Mouse (Mus musculus) inflammation-experienced regulatory T-cells (primary cell): ENCODE results near the gene 2310057M21Rik. TPM values are rescaled to one million over a fixed set of nuclear protein-coding genes. Genes with fewer than 3 reads are reported as not detected.

Experiments used
- polyA plus RNA-seq, 2 experiments: library from polyadenylated mRNA; unstranded; fragments of 100-300 nt; shearing (Covaris generic); gene quantifications; one replicate each; pipeline ENCODE4 v1.2.1; 2017

Gene 2310057M21Rik
- 10 to 100 TPM; 24.2 to 24.7 TPM for polyA plus RNA-seq

GRCm38 (mm10) chr7:131362615-131363300 lies at the start of gene 2310057M21Rik:
TSS of gene 2310057M21Rik (minus strand) at chr7:131362759.

DNA sequence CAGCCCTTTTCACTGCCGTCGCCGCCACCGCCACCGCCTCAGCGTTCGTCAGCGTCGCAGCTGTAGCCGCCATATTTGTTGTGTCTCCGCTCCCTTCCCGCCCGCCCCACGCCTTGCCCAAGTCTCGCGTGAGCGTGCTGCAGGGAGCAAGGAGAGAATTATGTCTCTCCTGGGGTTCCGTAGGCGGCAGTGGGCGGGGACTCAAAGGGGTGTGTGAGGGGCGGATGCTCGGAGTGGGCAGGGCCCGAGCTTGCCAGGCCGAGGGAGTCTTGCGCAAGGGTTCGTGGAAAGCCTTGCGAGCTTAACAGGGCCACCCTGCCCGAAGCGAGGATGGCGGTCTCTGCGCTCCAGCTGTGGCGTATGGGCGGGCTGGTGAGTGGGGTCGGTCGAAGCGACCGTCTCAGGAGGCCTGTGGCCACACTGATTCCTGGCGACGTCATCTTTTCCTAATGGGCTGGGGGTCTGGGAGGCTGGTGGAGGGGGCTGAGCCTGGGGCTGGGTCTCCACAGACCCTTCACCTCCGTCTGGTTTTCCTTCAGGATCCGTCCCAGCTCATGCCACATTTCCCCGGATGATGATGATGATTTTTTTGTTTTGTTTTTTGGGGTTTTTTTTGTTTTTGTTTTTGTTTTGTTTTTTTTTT lies 48.0 kb upstream of the 2310057M21Rik start, which contains the start of the genes Ikzf5 and Acadsb:
Gene Ikzf5, minus strand, starts transcription at position 106 of the 643 bp plus-strand sequence.
Gene Acadsb, plus strand, starts transcription at position 186 of the 643 bp plus-strand sequence.

GRCm38 (mm10) chr7:131370648-131371469 lies 8.3 kb upstream of the 2310057M21Rik start, which contains the start of gene Pstk:
TSS of gene Pstk (plus strand) at chr7:131371141.

GRCm38 (mm10) chr7:131333564-131333963 lies 29.0 kb downstream of the 2310057M21Rik start, which contains the start of gene Fam24a:
TSS of gene Fam24a (plus strand) at chr7:131333864.

DNA sequence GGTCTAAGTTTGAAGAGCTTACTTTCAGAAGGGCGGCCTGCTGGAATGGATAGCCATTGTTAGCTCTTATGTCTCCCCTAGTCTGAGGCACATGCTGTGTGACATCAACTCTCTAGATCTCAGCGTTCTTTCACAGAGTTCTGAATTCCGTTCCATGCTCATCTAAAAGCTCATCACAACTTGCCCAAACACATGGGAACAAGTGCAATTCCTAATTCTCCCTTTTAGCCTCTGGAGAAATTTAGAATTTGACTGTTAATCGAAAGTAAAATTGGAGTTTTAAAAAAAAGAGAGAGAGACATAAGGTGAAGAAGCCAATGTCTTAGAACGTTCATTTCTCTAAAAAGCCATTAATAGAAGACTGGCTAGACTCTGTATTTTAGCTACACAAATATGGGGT lies 33.1 kb downstream of the 2310057M21Rik start, which contains the start of gene Fam24b:
Gene Fam24b, minus strand, starts transcription at position 101 of the 400 bp plus-strand sequence.

GRCm38 (mm10) chr7:131322192-131322591 lies 40.4 kb downstream of the 2310057M21Rik start, which contains the start of gene Cuzd1:
TSS of gene Cuzd1 (minus strand) at chr7:131322292.

Other genes with a start within 250 kb of the 2310057M21Rik start
- not detected for gene 4933402N03Rik, start 216.4 kb downstream of the 2310057M21Rik start, polyA plus RNA-seq
- under 1 TPM; 0.10 to 0.45 TPM for gene 5430419D17Rik, start 188.4 kb downstream of the 2310057M21Rik start, polyA plus RNA-seq
- gene Cuzd1, start 40.5 kb downstream of the 2310057M21Rik start, polyA plus RNA-seq, result under 1 TPM in 1 of 2 experiments, not detected in 1; 0.24 TPM
- gene Fam24b, start 33.2 kb downstream of the 2310057M21Rik start, polyA plus RNA-seq, result not detected
- under 1 TPM in 1 of 2 experiments, not detected in 1; 0.40 TPM for gene Fam24a, start 28.9 kb downstream of the 2310057M21Rik start, polyA plus RNA-seq
- 10 to 100 TPM; 45.2 to 64.5 TPM for gene Pstk, start 8.4 kb upstream of the 2310057M21Rik start, polyA plus RNA-seq
- gene Ikzf5, start 47.8 kb upstream of the 2310057M21Rik start, polyA plus RNA-seq, result 10 to 100 TPM; 23.7 to 26.6 TPM
- 10 to 100 TPM; 47.5 to 64.5 TPM for gene Acadsb, start 47.8 kb upstream of the 2310057M21Rik start, polyA plus RNA-seq
- under 1 TPM in 1 of 2 experiments, not detected in 1; 0.32 TPM for gene Hmx3, start 180.1 kb upstream of the 2310057M21Rik start, polyA plus RNA-seq
- under 1 TPM in 1 of 2 experiments, not detected in 1; 0.15 TPM for gene Hmx2, start 186.0 kb upstream of the 2310057M21Rik start, polyA plus RNA-seq
- gene Bub3, start 197.5 kb upstream of the 2310057M21Rik start, polyA plus RNA-seq, result 100 to 1,000 TPM; 148 to 158 TPM